Mouse (Mus musculus) regulatory T cell (primary cell): ENCODE measurements around the gene Acot3.
"Not testable (repeated sequence)": the region's sequence is repeated elsewhere in the genome, so short reads cannot be mapped to it uniquely, and the experiment has no call there.

ENCODE experiments used
- in situ Hi-C: fragments of 300-600 bp; cut with MboI, MseI; formaldehyde crosslinking; loops from one replicate; pipeline ENCODE4 v1.15.1; 2025; ENCODE audit warnings: high pct_unique_total_duplicates

Acot3 gene

GRCm38 (mm10) chr12:84100604-84101492 lies 48.9 kb downstream of the Acot3 start, which contains the start of gene Acot6:
TSS of gene Acot6 (plus strand) at chr12:84100654.
- in situ Hi-C loops = not testable (repeated sequence)

GRCm38 (mm10) chr12:84101493-84101845 lies 49.5 kb downstream of the Acot3 start:
- in situ Hi-C loops = no loop called here

GRCm38 (mm10) chr12:84107012-84107411 lies 55.1 kb downstream of the Acot3 start:
- in situ Hi-C loops = no loop called here

GRCm38 (mm10) chr12:84107692-84108091 lies 55.7 kb downstream of the Acot3 start:
- in situ Hi-C loops = no loop called here

DNA sequence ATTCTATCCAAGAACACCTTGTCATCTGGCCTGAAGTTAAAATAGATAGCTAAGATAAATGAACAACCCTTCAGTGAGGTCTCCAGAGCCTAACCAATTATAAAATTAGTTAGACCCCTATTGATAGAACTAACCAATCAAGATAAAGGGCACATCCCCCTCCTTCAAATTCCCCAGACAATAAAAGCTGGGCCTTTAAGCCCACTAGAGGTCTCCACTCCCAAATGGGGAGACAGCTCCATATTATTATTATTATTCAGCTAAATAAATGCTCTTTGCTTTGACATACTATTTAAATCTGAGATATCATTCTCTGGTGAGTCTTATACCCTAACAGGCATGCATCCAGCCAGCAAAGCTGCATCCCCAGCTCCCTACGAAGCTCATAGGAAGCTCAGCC lies 58.0 kb downstream of the Acot3 start:
- in situ Hi-C loops = no loop called here
